Mouse (Mus musculus): ENCODE measurements around the gene Rasal2. TPM values are rescaled to one million over a fixed set of nuclear protein-coding genes. Genes with fewer than 3 reads are reported as not detected.
A peak's percentile ranks its signal among the peaks of the same experiment; 100 is the strongest.
"Not testable (repeated sequence)": the region's sequence is repeated elsewhere in the genome, so short reads cannot be mapped to it uniquely, and the experiment has no call there.

The Rasal2 gene
- total RNA-seq, 2 experiments from 2014 or later, result 45.4 to 48.3 TPM

GRCm38 (mm10) chr1:157244453-157244790 lies 168.0 kb downstream of the Rasal2 start:
- DNase-seq (ENCODE audit: low spot score in 2 of 2), result peak in 1 of 2 experiments; percentile 47

DNA sequence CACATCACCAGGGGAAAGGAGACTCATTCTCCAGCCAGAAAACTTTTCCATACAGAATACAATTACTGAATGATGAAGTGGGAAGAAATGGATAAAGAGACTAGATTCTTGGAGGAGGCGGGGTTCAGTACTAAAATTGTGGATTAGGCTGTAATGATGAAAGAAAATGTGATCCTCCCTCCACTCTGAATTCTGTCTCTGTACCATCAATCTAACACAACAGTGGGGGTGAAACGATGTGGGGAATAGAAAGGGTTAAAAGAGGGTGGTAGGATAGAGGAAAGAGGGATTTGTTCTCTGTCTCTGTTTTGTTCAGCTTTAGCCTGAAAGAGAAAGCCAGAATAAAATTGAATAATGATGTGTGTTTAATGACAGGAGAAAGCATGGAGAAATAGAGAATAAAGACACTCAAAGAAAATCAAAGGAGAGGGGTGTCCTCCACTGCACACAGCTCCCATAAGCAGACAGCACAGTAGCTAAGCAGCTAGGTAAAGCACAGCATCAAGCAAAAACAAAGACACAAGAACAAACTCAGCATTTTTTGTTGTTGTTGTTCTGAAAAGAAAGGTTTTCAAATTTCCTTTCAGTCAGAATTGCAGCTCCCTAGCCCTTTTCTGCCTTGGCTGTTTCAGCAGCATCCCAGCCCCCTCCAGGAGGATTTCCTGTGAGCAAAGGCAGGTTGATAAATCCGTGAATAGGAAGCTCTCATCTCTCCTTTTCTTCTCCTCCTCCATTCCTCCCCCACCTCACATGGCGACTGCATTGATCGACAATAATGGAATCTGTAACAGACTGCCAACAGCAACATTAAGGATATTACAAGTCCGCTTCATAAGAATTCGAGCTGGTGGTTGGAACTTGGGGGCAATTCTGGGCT lies 168.6 kb downstream of the Rasal2 start:
- peak in 1 of 2 experiments; percentile 47 for DNase-seq (ENCODE audit: low spot score in 2 of 2)

DNA sequence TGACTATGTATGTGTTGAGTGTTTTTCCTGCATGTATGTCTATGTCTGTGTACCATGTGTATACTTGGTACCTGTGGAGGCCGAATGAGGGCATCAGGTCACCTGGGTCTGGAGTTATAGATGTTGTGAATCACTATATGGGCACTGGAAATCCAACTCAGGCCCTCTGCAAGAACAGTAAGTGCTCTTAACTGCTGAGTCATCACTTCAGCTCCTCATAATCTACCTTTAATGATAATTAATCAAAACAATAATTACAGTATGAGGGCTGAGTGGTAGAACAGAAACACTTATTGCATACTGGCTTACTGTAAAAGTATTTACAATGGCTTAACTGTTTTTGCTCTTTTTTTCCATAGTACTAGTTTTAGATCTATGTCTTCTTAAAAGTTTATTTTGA lies 172.7 kb downstream of the Rasal2 start:
- DNase-seq (ENCODE audit: low spot score in 2 of 2), result no peak

DNA sequence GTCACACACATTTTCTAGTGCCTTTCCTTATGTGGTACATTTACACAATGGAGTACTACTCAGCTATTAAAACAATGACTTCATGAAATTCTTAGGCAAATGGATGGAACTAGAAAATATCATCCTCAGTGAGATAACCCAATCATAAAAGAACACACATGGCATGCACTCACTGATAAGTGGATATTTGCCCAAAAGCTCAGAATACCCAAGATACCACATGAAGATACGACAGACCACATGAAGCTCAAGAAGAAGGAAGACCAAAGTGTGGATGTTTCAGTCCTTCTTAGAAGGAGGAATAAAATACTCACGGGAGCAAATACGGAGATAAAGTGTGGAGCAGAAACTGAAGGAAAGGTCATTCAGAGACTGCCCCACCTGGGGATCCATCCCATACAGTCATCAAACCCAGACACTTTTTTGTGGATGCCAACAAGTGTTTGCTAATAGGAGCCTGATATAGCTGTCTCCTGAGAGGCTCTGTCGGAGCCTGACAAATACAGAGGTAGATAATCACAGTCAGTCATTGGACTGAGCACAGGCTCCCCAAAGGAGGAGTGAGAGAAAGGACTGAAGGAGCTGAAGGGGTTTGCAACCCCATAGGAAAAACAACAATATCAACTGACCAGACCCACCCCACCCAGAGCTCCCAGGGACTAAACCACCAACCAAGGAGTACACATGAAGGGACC lies 175.6 kb downstream of the Rasal2 start:
- DNase-seq (ENCODE audit: low spot score in 2 of 2), result not testable (repeated sequence)

GRCm38 (mm10) chr1:157233451-157233850 lies 178.9 kb downstream of the Rasal2 start:
- no peak for DNase-seq (ENCODE audit: low spot score in 2 of 2)

GRCm38 (mm10) chr1:157232372-157232771 lies 180.0 kb downstream of the Rasal2 start:
- DNase-seq (ENCODE audit: low spot score in 2 of 2), result no peak

GRCm38 (mm10) chr1:157231016-157231415 lies 181.4 kb downstream of the Rasal2 start:
- DNase-seq (ENCODE audit: low spot score in 2 of 2), result peak; percentile 24 to 42

DNA sequence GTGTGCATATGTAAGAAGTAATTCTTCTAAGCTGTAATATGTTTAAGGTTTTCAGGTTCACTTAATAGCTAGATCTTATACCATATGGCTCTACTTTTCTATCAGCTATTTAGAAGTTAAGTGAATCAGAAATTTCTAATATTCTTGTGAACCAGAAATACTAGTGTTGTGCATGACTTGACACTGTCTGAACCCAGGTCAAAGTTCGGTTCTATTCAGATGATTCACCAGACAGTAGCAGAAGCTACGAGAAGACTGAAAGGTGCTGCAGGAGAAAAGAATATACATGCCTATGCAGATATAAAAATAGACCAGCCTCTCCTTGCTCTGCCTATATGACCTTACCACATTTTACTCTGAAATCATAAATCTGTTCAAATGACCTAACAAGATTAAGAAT lies 182.0 kb downstream of the Rasal2 start:
- DNase-seq (ENCODE audit: low spot score in 2 of 2), result no peak

DNA sequence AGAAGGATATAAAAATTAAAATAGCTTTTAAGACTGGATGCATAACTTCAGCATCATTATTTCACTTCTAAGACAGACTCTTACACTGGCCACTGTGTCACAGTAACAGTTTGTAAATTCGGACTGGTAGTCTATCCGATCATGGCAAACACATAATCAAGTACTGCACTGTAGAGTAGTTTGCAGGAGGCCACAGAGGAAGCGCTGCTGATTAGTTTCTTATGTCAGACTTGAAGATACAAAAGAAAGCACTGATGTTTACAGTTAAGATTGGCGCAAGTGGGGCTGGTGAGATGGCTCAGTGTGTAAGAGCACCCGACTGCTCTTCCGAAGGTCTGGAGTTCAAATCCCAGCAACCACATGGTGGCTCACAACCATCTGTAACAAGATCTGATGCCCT lies 187.4 kb downstream of the Rasal2 start:
- DNase-seq (ENCODE audit: low spot score in 2 of 2), result no peak

GRCm38 (mm10) chr1:157220910-157221309 lies 191.5 kb downstream of the Rasal2 start:
- DNase-seq (ENCODE audit: low spot score in 2 of 2), result no peak

- DNase-seq (ENCODE audit: low spot score in 2 of 2), result no peak
These were observed 191.9 kb downstream of the Rasal2 start for GRCm38 (mm10) chr1:157220466-157220865.

DNA sequence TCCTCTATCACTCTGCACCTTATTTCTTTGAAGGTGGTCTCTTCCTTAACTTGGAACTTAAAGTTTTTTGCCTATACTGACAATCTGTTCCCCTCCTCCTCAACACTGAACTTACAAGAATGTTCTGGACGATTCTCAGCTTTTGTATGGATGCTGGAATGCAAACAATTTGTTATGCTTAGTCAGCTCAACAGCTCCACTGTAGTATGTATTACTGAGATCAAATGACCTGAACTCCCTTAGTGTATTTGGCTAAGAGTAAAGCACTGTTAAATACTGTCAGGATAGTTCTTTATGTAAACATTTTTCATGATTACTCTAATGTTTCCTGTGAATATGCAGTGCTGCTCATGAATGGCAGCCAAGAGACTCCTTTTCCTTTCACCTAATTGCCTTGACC lies 203.6 kb downstream of the Rasal2 start:
- no peak for DNase-seq (ENCODE audit: low spot score in 2 of 2)

- DNase-seq (ENCODE audit: low spot score in 2 of 2), result no peak
These were observed 206.7 kb downstream of the Rasal2 start for GRCm38 (mm10) chr1:157205685-157206084.

- DNase-seq (ENCODE audit: low spot score in 2 of 2), result no peak
These were observed 229.4 kb downstream of the Rasal2 start for GRCm38 (mm10) chr1:157183043-157183442.

DNA sequence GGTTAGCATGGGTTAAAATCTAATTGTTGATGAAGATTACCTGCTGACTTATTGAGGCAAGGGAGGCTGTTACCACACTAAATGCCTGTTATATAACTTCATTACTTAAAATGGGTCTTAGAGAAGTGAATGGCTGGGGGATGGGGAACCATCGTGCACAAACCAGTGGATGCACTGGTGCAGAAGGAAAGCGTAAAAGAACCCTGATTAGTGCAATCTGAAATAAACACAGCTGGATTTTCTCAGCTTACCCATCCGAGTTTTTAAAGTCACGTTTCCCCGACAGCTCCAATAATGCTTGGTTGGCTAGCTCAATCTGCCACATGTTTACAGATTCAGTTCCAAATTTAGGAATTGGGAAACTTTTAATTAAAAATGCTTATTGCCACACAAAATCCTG lies 230.0 kb downstream of the Rasal2 start:
- DNase-seq (ENCODE audit: low spot score in 2 of 2), result no peak

DNA sequence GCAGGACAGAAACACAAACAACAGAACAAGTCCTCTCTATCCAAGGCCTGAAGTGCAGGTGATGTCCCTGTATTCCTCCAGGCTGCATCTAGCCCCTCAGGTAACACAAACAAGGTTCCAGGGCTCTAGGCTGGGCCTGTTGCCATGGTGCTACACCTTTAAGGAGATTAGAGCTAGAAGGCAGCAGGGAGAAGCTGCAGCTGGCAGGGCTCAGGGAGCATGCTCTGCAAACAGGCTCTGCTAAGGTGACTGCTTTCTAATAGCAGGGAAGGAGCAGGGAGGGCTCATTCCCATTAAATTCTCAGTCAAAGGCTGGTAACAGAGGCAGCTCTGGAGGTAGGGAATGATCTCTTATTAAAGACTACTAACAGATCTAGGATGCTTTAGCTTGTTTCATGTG lies 231.3 kb downstream of the Rasal2 start:
- DNase-seq (ENCODE audit: low spot score in 2 of 2), result peak in 1 of 2 experiments; percentile 17

- DNase-seq (ENCODE audit: low spot score in 2 of 2), result no peak
These were observed 233.2 kb downstream of the Rasal2 start for GRCm38 (mm10) chr1:157178988-157179764.

GRCm38 (mm10) chr1:157169292-157169691 lies 243.1 kb downstream of the Rasal2 start:
- peak in 1 of 2 experiments; percentile 16 for DNase-seq (ENCODE audit: low spot score in 2 of 2)

GRCm38 (mm10) chr1:157168891-157169290 lies 243.5 kb downstream of the Rasal2 start:
- DNase-seq (ENCODE audit: low spot score in 2 of 2), result peak in 1 of 2 experiments; percentile 15

GRCm38 (mm10) chr1:157153781-157154180 lies 258.6 kb downstream of the Rasal2 start:
- no peak for DNase-seq (ENCODE audit: low spot score in 2 of 2)

DNA sequence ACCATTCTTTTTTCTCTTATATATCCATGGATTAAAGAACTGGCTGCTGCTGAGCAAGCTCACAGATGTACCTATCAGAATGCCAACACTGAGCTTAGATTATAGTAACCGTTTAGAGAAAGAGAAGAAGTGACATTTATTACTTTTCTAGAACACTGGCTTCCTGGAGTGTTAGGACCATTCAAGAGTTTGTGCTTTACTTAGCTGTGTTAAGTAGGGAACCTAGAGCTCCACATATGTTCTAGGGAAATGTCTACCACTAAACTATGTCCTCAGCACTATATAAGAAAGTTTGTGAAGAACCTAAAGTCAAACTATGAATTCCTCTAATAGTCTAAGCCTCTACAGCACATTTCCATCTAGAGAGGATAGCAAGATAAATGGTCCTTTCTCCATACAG lies 262.3 kb downstream of the Rasal2 start:
- DNase-seq (ENCODE audit: low spot score in 2 of 2), result no peak

DNA sequence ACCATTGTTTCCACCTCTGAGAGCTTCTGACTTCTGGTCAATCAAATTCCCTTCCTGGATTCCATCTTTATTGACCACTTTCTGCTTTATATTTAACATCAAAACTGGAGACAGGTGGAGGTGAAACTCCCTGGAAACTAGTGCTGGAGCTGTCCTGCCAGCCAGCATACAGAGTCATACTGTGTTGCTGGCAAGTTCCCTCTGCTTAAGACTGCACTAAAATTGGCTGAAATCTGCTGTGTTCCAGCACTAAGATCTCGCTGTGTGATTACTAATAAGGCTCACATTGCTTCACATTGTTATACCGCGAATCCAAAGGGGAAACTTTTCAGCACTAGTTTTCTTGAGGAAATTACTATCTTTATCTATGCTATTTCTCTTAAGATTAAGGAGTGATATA lies 267.8 kb downstream of the Rasal2 start:
- DNase-seq (ENCODE audit: low spot score in 2 of 2), result no peak
